Mouse (Mus musculus) kidney, postnatal 14 days (tissue): Measurements from ENCODE around the gene Spag5.

ENCODE experiments used
- DNase-seq: peaks from one replicate; pipeline ENCODE4 v3.0.0; 2022; ENCODE audit warnings: mixed read lengths

The Spag5 gene

DNA sequence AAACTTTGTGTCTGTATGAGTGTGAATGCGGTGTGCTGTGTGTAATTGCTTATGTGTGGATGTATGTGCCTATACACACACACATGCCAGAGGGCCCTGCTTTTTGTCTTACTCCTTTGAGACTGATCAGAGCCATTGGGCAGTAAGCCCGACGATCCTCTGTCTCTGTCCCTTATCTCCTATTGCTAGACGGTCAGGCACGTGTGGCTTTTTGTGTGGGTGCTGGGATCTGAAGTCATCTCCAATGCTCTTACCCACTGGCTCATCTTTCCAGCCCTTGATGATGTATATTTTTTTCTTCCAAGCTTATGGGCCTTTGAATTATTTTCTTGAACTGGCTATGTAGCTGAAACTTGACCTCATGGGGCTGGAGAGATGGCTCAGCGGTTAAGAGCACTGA, 53.6 kb downstream of the Spag5 start:
- no peak for DNase-seq

DNA sequence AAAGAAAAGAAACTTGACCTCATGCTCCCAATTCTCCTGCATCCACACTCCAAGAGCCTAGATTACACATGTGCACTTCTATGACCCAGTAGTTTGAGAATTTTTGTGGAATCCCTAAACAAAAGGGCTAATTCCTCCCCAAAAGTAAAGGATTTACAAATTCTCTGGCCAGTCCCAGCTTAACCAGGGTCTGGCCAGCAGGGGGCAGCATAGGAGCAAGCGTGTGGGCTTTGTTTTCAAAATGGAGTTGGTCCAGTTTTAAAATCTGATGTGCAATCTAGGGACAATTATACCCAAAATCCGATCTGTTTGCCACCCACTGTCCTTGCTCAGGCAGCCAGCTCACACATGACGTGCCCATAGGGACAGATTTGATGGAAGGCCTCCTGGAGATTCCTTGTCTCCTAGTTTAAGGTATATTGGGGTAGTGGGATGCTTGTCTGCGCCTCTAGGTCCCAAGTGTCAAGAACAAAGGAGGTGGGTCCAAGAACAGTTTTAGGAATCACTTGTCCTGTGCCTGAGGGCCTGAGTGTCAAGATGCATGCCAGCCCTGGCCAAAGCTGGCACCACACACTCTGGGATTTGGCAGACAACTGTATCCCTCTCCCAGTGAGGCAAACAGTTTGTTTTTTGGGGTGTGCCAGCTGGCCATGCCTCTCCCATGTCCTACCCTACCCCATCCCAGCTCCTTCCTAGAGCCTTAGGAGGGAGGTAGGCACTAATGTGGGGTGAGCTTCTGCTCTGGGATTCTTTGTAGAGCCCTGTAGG, 54.3 kb downstream of the Spag5 start:
- peak; percentile 62 for DNase-seq

DNA sequence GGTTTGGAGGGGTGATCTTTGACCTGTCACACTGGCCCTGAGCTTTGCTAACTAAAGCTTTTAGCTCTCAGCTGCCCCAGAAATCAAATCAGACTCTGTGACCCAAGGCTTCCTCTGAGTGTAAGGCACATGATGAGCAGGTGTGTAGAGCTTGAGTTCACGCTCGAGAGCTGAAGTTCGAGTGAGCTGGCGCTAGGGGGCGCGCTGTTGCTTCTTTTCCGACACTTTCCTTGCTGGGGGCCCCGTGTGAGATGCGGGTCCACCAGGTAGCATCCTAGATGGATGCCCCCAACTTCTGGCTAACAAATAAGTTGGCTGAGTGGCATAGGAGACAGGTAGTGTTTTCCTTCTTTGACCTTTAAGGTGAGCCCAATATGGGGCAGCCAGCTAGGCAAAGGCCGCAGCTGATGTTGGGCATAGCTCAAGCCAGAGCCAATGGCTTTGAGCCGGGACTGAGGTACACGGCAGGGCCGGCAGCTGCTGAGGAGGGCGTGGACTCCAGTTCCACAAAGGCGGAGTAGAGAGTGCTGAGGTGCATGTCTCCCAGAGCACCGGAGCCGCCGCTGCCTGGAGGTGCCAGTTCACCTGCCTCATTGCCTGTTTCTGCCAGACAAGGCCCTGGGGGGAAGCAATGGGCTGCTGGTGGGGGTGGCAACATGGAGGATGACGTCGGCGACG, 57.1 kb downstream of the Spag5 start:
- peak; percentile 56 for DNase-seq

DNA sequence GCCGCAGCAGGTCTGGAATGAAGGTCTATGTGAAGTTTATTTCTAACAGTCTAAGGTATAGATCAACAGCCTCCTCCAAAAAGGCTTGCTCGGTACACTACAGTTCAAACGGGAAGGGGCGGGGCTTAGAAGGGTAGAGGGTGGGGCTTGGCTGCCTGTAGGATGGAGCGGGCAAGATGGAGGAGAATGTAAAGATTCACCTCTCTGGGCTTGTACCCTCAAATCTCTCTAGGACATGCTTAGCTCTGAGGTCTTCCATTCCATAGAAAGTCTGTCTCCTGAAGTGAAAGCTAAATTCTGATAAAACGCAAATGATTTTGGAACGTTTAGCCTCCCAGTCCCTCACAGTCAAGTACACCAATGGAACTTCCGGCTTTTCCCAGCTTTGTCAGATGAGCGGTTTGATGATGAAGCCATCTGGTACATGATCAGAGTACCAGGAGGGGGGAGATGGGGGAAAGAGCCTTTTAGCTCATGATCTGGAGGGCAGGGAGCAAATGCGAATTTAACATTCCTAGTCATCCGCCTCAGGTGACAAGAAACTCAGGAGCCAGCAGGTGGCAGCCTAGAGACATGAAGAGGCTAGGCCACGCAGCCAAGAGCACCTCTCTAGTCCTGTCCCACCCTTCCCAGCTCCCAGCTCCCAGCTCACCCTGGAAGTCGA, 58.9 kb downstream of the Spag5 start:
- peak; percentile 85 for DNase-seq

DNA sequence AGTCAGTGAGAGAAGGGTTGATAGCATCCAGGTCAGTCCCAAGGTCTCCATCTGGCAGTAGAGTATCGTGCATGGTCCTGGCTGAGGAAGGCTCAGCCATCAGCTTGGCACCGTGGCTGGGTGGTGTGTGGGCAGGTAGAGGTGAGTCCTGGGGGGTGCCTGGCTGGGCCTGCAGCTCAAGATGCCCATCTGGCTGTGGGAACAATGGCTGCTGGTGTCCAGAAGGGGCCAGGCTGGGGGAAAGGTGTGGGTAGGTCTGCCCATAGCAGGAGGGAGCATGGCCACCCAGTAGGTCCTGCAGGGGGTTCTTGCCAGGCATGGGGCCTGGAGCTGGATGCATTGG, 59.4 kb downstream of the Spag5 start:
- DNase-seq, result no peak

DNA sequence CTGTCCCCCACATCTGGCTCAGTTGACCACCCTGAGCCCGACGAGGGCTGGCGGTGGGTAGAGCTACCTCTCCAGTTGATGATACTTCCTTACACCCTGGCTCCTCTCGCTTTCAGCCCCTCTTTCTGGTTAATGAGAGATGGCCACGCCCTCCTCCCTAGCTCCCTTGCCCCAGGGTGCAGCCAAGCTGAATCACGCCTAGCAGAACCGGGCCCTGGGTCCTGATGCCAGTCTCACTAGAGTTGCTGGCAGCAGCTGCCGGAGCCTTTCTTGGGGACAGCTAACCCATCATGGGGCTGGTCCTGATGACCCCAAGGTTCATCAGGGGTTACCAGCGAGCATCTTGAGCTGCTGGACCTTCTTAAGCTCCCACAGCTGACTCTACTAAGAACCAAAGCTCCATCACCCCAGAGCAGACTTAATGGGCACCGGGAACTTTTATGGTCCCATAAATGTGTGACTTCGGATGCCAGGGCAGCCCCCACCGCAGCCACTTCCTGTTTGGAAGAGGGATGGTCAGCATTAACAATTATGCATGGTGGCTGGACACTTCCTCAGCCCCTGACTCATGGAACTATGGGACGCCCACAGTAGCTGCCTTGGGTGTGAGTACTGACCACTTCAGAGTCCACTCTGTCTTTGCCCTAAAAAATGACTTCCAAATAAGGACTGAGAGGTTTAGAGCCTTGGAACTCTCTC, 62.1 kb downstream of the Spag5 start:
- DNase-seq, result peak; percentile 46

DNA sequence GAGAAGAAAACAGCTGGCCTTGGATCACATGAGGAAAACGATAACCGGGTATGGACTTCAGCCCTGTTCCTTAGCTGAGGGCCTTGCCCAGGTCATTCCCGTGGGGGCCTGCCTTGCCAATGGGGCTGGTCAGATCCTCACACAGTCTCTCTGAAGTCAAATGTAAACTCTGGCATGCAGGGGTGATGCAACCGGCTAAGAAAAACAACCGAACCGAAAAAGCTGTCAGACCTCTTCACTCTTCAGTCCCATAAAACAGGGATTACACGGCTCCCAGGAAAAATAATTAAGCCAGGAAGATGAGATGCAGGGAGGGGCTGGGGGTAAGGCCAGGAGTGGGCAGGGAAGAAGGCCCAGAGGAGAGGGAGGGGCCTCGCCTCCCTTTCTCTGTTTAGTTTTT, 62.8 kb downstream of the Spag5 start:
- DNase-seq, result peak; percentile 50

DNA sequence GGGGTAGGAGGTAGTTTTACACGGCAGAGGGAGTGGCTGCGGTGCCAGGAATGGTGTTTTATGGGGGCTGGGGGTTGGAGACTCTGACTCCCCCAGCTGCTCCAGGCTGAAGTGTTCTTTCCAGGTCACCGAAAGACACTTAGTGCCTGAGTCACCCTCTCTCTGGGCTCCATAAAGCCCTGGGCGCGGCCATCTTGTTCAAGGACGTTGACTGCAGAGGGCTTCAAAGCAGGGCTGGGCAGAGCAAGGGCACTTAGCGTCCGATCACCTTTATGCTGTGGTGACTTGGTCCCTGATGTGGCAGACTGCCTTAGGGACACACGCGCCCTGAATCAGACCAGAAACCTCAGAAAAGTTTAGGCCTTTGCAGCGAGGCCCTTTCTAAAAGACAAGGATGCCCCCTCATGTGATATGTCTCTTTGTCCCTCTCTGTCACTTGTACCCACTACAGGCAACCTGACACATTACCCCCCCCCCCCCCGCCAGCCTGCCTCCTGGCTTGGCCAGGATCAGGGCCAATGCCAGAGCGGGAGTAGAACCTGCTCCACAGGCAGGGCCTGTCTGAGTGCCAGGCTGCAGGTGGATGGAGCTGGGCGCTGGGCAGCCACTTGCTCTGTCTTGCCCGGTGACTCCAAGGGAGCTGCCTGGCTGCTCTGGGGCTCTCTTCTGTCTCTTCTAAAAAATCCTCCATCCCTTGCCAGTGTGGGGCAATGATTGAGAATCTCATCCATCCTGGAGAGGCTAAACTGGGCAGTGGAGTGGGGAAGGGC, 66.3 kb downstream of the Spag5 start:
- no peak for DNase-seq

DNA sequence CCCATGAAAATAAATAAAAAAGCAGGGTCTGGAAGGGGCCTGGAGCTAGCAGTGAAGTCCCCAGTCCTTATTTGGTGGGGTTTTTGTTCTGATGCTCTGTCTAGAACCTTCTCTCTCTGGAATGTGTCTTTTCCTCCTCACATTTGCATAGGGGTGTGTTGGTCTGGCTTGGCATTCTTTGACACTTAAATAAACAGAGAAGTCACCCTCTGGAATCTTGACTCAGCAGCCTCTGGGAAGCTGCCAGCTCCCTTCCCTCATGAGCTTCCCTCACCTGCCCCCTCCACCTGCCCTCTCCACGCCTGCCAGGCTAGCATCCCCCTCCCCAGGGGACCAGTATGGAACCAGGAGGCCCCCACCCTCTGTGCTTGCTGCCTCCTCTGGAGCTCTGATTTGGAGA, 69.1 kb downstream of the Spag5 start:
- DNase-seq, result peak; percentile 50

DNA sequence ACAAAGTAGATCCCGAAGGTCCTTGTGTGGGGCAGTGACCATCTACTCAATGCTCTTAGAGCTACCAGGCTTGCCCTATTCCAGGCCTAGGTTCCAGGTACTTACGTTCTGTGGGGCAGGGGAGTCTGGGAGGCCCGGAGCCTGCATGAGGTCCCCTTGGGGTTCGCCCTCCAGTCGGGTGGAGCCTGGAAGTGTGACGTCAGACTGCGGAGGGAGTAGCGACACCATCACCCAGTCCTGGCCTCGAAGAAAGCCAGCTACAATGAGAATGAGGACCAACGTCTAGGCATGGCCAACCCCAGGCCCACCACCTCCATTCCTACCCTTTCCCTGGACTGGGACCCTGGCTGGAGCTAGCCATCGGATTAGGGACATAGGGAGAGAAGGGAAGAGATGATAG, 70.4 kb downstream of the Spag5 start:
- DNase-seq, result no peak
